Mouse (Mus musculus) retina, adult 2 months (tissue): ENCODE results near the gene Pabpc4l.
"Not testable (repeated sequence)": the region's sequence is repeated elsewhere in the genome, so short reads cannot be mapped to it uniquely, and the experiment has no call there.

Experiments
- DNase-seq: peaks from one replicate; pipeline ENCODE4 v3.0.0-alpha.2; 2012; ENCODE audit warnings: low read depth, low spot score

Gene Pabpc4l

DNA sequence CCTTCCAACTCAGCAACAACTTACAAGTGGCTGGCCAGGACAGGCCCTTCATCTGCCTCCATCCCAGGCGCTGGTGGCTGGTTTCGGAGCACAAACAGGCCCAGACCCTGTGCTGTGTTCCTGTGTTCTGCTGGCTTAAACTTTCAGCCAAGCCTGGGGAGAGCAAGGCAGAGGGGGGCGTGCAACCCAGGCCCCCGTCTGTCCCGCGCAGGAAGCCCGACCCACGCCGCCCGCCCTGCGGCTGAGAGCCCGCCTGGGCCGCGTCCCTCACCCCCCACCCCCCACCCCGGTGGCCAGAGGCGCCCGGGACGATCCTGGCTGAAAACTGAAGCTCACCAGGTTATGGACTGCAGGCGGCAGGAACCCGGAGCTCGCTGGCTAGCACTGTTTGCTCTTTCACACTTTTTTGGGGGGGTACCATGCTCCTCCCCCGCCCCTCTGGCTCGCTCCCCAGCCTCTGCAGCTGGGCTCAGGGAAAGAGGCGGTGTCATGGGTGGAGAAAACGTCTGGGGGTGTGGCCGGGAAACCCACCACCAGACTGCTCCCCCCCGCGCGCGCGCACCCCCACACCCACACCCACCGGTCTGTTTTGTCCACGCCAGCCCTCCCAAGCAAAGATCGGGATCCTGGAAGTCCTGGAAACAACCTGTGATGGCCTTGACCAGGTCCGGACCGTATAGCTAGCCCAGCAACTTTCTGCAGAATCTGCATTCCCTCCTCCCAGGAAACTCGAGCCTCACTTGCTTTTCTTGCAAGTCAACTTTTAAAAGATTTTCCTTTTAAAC is at the start of gene Pabpc4l:
Gene Pabpc4l (minus strand): TSS at position 739 of the 785 bp plus-strand sequence.
- DNase-seq = no peak

GRCm38 (mm10) chr3:46490989-46491259 is 42.9 kb upstream of the Pabpc4l start:
- DNase-seq = no peak

DNA sequence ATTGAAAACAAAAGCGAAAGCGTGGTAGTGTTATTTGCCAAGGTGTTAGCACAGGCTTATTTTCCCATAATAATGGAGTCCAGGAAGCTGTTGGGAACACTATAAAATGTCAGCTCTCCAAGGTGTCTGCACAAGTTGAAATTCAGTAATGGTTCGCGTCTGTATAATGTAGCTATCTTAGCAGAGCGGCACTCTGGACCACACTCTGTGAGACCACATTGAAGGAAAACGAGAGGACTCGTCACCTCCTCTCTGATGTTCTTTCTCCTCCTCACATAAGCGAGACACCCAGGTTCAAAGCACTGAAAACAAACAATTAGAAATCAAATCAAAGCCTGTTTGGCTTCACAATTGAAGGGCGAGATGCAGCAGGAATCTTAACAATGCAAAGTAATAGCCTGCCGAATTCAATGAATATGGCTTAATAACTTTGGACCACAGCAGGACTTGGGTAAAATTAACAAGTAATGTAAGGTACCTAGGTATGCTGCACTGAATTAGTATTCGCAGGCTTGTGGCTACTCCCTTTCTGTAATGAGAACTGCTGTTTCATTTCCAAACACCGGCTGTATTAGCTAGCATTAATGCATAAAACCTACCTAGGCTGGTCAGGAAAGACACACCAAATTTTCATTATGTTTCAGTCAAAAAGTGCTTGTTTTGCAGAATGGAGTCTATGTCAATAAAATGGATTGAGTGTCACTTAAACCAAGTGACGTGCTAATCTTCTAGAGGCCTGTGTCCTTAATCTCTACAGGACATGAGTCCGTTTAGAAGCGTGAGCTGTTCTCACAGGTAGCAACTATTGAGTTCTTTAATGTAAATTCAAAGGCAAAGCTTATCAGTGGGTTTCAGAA is 42.3 kb upstream of the Pabpc4l start:
- no peak for DNase-seq

- DNase-seq = not testable (repeated sequence)
Observed at GRCm38 (mm10) chr3:46486091-46486490, 38.1 kb upstream of the Pabpc4l start.

GRCm38 (mm10) chr3:46448266-46448532 is 180 bp upstream of the Pabpc4l start:
- no peak for DNase-seq

DNA sequence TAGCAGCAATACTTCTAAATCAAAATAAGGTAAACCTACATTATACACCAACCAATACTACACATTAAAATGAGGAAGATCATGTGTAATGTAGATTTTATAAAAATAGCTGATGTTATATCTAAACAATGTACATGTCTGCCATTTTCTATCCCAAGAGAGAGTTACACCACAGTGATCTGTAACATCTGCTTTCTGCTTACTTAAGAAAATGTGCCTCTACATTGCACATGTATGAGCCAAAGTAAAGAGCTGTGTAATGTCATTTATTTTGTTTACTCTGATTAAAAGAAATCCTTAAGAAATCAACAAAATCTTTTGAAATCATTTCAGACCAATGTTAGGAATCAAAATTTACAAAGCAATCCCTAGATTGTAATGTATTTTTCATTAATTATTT is 16.6 kb downstream of the Pabpc4l start:
- DNase-seq = no peak
